Mouse (Mus musculus): ENCODE measurements around the gene Csnk1e. TPM values are rescaled to one million over a fixed set of nuclear protein-coding genes. Genes with fewer than 3 reads are reported as not detected.

The Csnk1e gene
- polyA plus RNA-seq, 1 experiment = 116 TPM

- peaks cover 4% of the 10 kb centered on the region for H3K4me1 ChIP-seq (ENCODE audit: control insufficient read depth, insufficient read depth, low read length)
- H3K9ac ChIP-seq (ENCODE audit: low read depth, poor library complexity, severe bottlenecking) = 0 out of 2 replicates have a peak overlapping the region, but pooled peaks have one; percentile 2
- no peak overlapping the region for H3K4me3 ChIP-seq (ENCODE audit: low read depth, low read length)
These were observed 55.0 kb downstream of the Csnk1e start for GRCm38 (mm10) chr15:79400134-79400974.

GRCm38 (mm10) chr15:79399231-79400052 lies 55.9 kb downstream of the Csnk1e start:
- H3K27ac ChIP-seq (ENCODE audit: insufficient read depth, low read length) = no peak overlapping the region
- H3K4me3 ChIP-seq (ENCODE audit: low read depth, low read length) = 0 out of 2 replicates have a peak overlapping the region, but pooled peaks have one; percentile 5
- H3K9ac ChIP-seq (ENCODE audit: low read depth, poor library complexity, severe bottlenecking) = no peak overlapping the region
- H3K9me3 ChIP-seq (replicated peaks; ENCODE audit: control insufficient read depth, insufficient read depth, low read length, poor library complexity, severe bottlenecking) = no peaks in the 10 kb centered on the region
- H3K36me3 ChIP-seq (ENCODE audit: control insufficient read depth, insufficient read depth, low read length, poor library complexity, severe bottlenecking) = no peaks in the 10 kb centered on the region
- no peaks in the 10 kb centered on the region for H3K27me3 ChIP-seq (ENCODE audit: control insufficient read depth, insufficient read depth, low read length, poor library complexity, severe bottlenecking)
- no peak for TF ChIP-seq CTCF (IDR thresholded peaks at IDR 0.05; ENCODE audit: low read depth, low read length)
- TF ChIP-seq EP300 (IDR thresholded peaks at IDR 0.05; ENCODE audit: insufficient read depth, low read depth, low read length) = no peak
- no peak for TF ChIP-seq POLR2A (IDR thresholded peaks at IDR 0.05; ENCODE audit: insufficient read depth, low read length)
- H3K4me1 ChIP-seq (ENCODE audit: control insufficient read depth, insufficient read depth, low read length) = peaks cover 4% of the 10 kb centered on the region

More at GRCm38 (mm10) chr15:79400134-79400974, 55.0 kb downstream of the Csnk1e start:
- Histone ChIP-seq H3K27me3 (ENCODE audit: control insufficient read depth, insufficient read depth, low read length, poor library complexity, severe bottlenecking) (no peaks in the 10 kb centered on the region), H3K36me3 (ENCODE audit: control insufficient read depth, insufficient read depth, low read length, poor library complexity, severe bottlenecking) (no peaks in the 10 kb centered on the region), H3K27ac (ENCODE audit: insufficient read depth, low read length) (peak overlapping the region; percentile 5; the same call in 1 of the 2 replicates), H3K9me3 (replicated peaks; ENCODE audit: control insufficient read depth, insufficient read depth, low read length, poor library complexity, severe bottlenecking) (no peaks in the 10 kb centered on the region)
- peak; percentile 48; the same call in 1 of the 2 replicates for TF ChIP-seq EP300 (IDR thresholded peaks at IDR 0.05; ENCODE audit: insufficient read depth, low read depth, low read length)
- no peak for TF ChIP-seq CTCF (IDR thresholded peaks at IDR 0.05; ENCODE audit: low read depth, low read length)
- no peak for TF ChIP-seq POLR2A (IDR thresholded peaks at IDR 0.05; ENCODE audit: insufficient read depth, low read length)

- H3K36me3 ChIP-seq (ENCODE audit: control insufficient read depth, insufficient read depth, low read length, poor library complexity, severe bottlenecking) = no peaks in the 10 kb centered on the region
- 0 out of 2 replicates have a peak, but pooled peaks have one; percentile 30 for TF ChIP-seq EP300 (IDR thresholded peaks at IDR 0.05; ENCODE audit: insufficient read depth, low read depth, low read length)
- peak; percentile 56 for TF ChIP-seq CTCF (IDR thresholded peaks at IDR 0.05; ENCODE audit: low read depth, low read length)
- TF ChIP-seq POLR2A (IDR thresholded peaks at IDR 0.05; ENCODE audit: insufficient read depth, low read length) = no peak
- no peaks in the 10 kb centered on the region for H3K27me3 ChIP-seq (ENCODE audit: control insufficient read depth, insufficient read depth, low read length, poor library complexity, severe bottlenecking)
- H3K27ac ChIP-seq (ENCODE audit: insufficient read depth, low read length) = no peak overlapping the region
- H3K4me3 ChIP-seq (ENCODE audit: low read depth, low read length) = peak overlapping the region; percentile 29
- H3K9me3 ChIP-seq (replicated peaks; ENCODE audit: control insufficient read depth, insufficient read depth, low read length, poor library complexity, severe bottlenecking) = no peaks in the 10 kb centered on the region
- H3K4me1 ChIP-seq (ENCODE audit: control insufficient read depth, insufficient read depth, low read length) = peaks cover 4% of the 10 kb centered on the region
- H3K9ac ChIP-seq (ENCODE audit: low read depth, poor library complexity, severe bottlenecking) = no peak overlapping the region
These were observed 58.6 kb downstream of the Csnk1e start for GRCm38 (mm10) chr15:79396736-79397135.

GRCm38 (mm10) chr15:79395281-79395680 lies 60.1 kb downstream of the Csnk1e start:
- Histone ChIP-seq H3K9me3 (replicated peaks; ENCODE audit: control insufficient read depth, insufficient read depth, low read length, poor library complexity, severe bottlenecking) (no peaks in the 10 kb centered on the region), H3K4me3 (ENCODE audit: low read depth, low read length) (no peak overlapping the region), H3K27ac (ENCODE audit: insufficient read depth, low read length) (no peak overlapping the region), H3K4me1 (ENCODE audit: control insufficient read depth, insufficient read depth, low read length) (peaks cover 3% of the 10 kb centered on the region), H3K9ac (ENCODE audit: low read depth, poor library complexity, severe bottlenecking) (no peak overlapping the region), H3K36me3 (ENCODE audit: control insufficient read depth, insufficient read depth, low read length, poor library complexity, severe bottlenecking) (no peaks in the 10 kb centered on the region), H3K27me3 (ENCODE audit: control insufficient read depth, insufficient read depth, low read length, poor library complexity, severe bottlenecking) (no peaks in the 10 kb centered on the region)
- TF ChIP-seq CTCF (IDR thresholded peaks at IDR 0.05; ENCODE audit: low read depth, low read length) = no peak
- no peak for TF ChIP-seq POLR2A (IDR thresholded peaks at IDR 0.05; ENCODE audit: insufficient read depth, low read length)
- TF ChIP-seq EP300 (IDR thresholded peaks at IDR 0.05; ENCODE audit: insufficient read depth, low read depth, low read length) = no peak

- no peaks in the 10 kb centered on the region for H3K36me3 ChIP-seq (ENCODE audit: control insufficient read depth, insufficient read depth, low read length, poor library complexity, severe bottlenecking)
- no peak overlapping the region for H3K9ac ChIP-seq (ENCODE audit: low read depth, poor library complexity, severe bottlenecking)
- no peaks in the 10 kb centered on the region for H3K9me3 ChIP-seq (replicated peaks; ENCODE audit: control insufficient read depth, insufficient read depth, low read length, poor library complexity, severe bottlenecking)
- H3K4me1 ChIP-seq (ENCODE audit: control insufficient read depth, insufficient read depth, low read length) = peaks cover 3% of the 10 kb centered on the region
- TF ChIP-seq CTCF (IDR thresholded peaks at IDR 0.05; ENCODE audit: low read depth, low read length) = no peak
- TF ChIP-seq EP300 (IDR thresholded peaks at IDR 0.05; ENCODE audit: insufficient read depth, low read depth, low read length) = no peak
- no peak for TF ChIP-seq POLR2A (IDR thresholded peaks at IDR 0.05; ENCODE audit: insufficient read depth, low read length)
- H3K27me3 ChIP-seq (ENCODE audit: control insufficient read depth, insufficient read depth, low read length, poor library complexity, severe bottlenecking) = no peaks in the 10 kb centered on the region
- H3K27ac ChIP-seq (ENCODE audit: insufficient read depth, low read length) = no peak overlapping the region
- no peak overlapping the region for H3K4me3 ChIP-seq (ENCODE audit: low read depth, low read length)
These were observed 60.5 kb downstream of the Csnk1e start for GRCm38 (mm10) chr15:79394842-79395241.
